Mouse (Mus musculus) heart, embryonic 10.5 days (tissue): Measurements from ENCODE around the gene Slc16a13. TPM values are rescaled to one million over a fixed set of nuclear protein-coding genes. Genes with fewer than 3 reads are reported as not detected.

Experiments used
- DNase-seq: peaks from one replicate; pipeline ENCODE4 v3.0.0-alpha.2; 2017; ENCODE audit warnings: low spot score
- H3K27ac ChIP-seq: fragments of 300-500 bp; sonication (generic); 2 replicates; pipeline ENCODE4 v1.5.1; 2016; ENCODE audit warnings: mild to moderate bottlenecking
- H3K27me3 ChIP-seq: fragments of 300-500 bp; sonication (generic); 2 replicates; pipeline ENCODE4 v1.6.1; 2016; ENCODE audit warnings: mild to moderate bottlenecking; ENCODE audit not compliant: poor library complexity, insufficient read depth, severe bottlenecking
- H3K36me3 ChIP-seq: fragments of 300-500 bp; sonication (generic); 2 replicates; pipeline ENCODE4 v1.6.1; 2016; ENCODE audit warnings: mild to moderate bottlenecking, moderate library complexity
- H3K4me1 ChIP-seq: fragments of 300-500 bp; sonication (generic); 2 replicates; pipeline ENCODE4 v1.6.1; 2016; ENCODE audit warnings: mild to moderate bottlenecking
- H3K4me3 ChIP-seq: fragments of 300-500 bp; sonication (generic); 2 replicates; pipeline ENCODE4 v1.5.1; 2016; ENCODE audit warnings: mild to moderate bottlenecking, moderate library complexity
- H3K9me3 ChIP-seq: fragments of 300-500 bp; sonication (generic); 2 replicates; pipeline ENCODE4 v1.6.1; 2016; ENCODE audit warnings: mild to moderate bottlenecking, moderate library complexity
- WGBS: fragments of 180-500 bp; shearing (Covaris S2); methylation state at CpG from one replicate; pipeline ENCODE4 v1.1.7; 2016; 5-methylcytosine and 5-hydroxymethylcytosine counted together
- polyA plus RNA-seq: library from polyadenylated mRNA; unstranded; fragments of >200 nt; fragmentation: Nextera tagmentation; extraction: Ambion mirVana; gene quantifications from 2 replicates; pipeline ENCODE4 v1.2.1, GENCODE M21; 2016

Gene Slc16a13
- polyA plus RNA-seq, 1 experiment from 2014 or later = 10.0 TPM

GRCm38 (mm10) chr11:70193354-70194285 lies 27.2 kb downstream of the Slc16a13 start:
- H3K27me3 ChIP-seq = no peaks in the 10 kb centered on the region
- no peaks in the 10 kb centered on the region for H3K9me3 ChIP-seq
- no peak overlapping the region for H3K27ac ChIP-seq
- no peaks in the 10 kb centered on the region for H3K4me1 ChIP-seq
- no peaks in the 10 kb centered on the region for H3K36me3 ChIP-seq
- 53% methylated on average over 11 of the region's 11 CpGs for WGBS
- no peak for DNase-seq
- H3K4me3 ChIP-seq = no peak overlapping the region

GRCm38 (mm10) chr11:70192157-70192556 lies 28.7 kb downstream of the Slc16a13 start:
- WGBS = 78% methylated on average over 4 of the region's 4 CpGs
- no peaks in the 10 kb centered on the region for H3K27me3 ChIP-seq

DNA sequence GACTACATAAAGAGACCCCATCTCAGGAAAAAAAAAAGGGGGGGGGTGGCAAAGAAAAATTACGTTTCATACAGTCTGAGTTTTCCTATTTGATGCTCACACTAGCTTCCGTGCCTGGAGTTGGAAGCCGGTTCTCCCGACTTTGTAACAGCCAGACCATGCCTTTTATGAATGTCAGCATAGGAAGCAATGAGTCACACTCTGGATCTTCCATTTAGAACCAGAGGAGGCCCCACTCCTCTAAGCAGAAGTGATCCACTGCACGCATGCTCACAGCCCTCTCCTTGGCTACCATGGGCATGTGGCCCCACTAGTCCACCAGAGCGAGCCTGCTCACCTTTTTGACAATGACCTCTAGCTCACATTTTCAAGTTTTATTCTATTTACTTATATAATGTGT lies 29.7 kb downstream of the Slc16a13 start:
- Histone ChIP-seq H3K36me3 (no peaks in the 10 kb centered on the region), H3K4me3 (no peak overlapping the region)
- DNase-seq = no peak

More at GRCm38 (mm10) chr11:70192157-70192556, 28.7 kb downstream of the Slc16a13 start:
- no peaks in the 10 kb centered on the region for H3K9me3 ChIP-seq
- no peak for DNase-seq
- H3K4me1 ChIP-seq = no peaks in the 10 kb centered on the region
- H3K36me3 ChIP-seq = no peaks in the 10 kb centered on the region
- no peak overlapping the region for H3K4me3 ChIP-seq
- H3K27ac ChIP-seq = no peak overlapping the region

DNA sequence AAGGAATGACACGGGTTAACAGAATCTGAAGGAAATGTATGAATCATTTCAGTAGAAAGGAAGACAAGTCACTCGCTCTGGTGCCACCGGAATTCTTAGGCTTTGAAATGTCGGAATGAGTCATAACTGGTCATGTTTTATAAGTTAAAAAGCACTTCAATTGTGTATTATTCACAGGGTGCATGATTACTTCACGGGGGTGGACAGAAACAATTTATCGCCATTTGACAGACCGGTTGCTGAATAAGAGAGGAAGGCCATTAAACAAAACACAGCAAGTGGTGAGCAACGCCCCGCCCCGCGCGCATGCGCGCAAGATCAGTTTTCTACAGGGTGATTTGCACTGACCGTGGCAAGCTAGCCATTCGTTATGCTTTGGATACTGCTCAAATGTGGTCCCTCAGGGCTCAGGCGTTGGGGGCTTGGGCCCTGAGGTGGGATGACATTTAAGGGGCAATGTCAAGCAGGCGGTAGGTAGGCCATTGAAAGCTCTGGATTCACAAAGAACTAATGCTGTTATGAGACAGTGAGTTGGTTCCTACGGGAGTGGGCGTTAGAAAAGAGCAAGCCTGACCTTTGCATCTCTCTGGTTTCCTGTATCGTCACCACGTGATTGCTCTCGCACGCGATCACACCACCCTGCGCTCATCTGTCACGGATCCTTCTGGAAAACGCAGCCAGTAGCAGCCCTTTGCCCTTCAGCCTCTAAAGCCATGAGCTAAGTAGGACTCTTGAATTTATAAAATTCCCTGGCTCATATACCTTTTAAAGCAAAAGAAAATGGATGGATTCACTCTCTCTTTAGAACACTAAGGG lies 31.3 kb downstream of the Slc16a13 start:
- Histone ChIP-seq H3K27me3 (no peaks in the 10 kb centered on the region), H3K4me3 (no peak overlapping the region), H3K27ac (no peak overlapping the region), H3K4me1 (no peaks in the 10 kb centered on the region), H3K9me3 (no peaks in the 10 kb centered on the region), H3K36me3 (no peaks in the 10 kb centered on the region)
- no peak for DNase-seq
- WGBS = 88% methylated on average over 28 of the region's 28 CpGs

More for the DNA sequence above, 29.7 kb downstream of the Slc16a13 start:
- Histone ChIP-seq H3K27me3 (no peaks in the 10 kb centered on the region), H3K9me3 (no peaks in the 10 kb centered on the region), H3K4me1 (no peaks in the 10 kb centered on the region), H3K27ac (no peak overlapping the region)
- 81% methylated on average over 6 of the region's 6 CpGs for WGBS

DNA sequence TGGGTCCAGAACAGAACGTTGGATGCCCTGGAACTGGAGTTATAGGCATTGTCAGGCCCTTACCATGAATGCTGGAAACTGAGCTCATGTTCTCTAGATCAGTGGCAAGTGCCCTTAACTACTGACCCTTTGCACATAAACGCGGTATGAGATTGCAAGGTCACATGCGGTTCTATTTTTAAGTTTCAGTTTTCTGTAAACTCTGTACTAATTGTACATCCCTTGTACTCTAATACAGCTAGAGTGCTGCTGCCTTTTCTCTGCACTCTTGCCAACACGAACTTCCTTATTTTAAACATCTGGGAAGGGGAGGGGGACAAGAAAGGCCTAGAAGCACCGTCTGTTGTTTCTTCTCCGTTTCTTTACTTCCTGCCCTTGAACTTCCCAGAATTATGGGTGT lies 35.7 kb downstream of the Slc16a13 start:
- no peaks in the 10 kb centered on the region for H3K4me1 ChIP-seq
- no peak for DNase-seq
- no peak overlapping the region for H3K27ac ChIP-seq
- no peak overlapping the region for H3K4me3 ChIP-seq
- no peaks in the 10 kb centered on the region for H3K9me3 ChIP-seq
- H3K27me3 ChIP-seq = no peaks in the 10 kb centered on the region
- no peaks in the 10 kb centered on the region for H3K36me3 ChIP-seq
- 76% methylated on average over 7 of the region's 7 CpGs for WGBS

DNA sequence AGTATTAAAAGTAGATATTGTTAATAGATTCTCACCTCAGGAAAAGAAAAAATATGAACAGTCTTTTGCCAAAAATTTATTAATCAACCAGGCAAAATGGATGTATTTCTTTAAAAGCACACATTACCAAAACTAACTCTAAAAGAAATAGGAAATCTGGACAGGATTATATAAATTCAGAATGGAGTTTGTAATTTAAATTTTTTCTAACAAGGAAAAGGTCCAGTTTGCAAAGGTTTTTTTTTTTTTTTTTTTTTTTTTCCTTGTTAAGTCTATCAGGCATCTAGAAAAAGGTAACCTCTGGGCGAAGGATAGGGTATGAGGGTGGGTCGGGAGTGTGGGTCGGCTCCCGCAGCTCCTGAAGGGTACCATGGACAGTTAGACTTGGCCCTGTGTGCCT lies 40.4 kb downstream of the Slc16a13 start:
- Histone ChIP-seq H3K36me3 (no peaks in the 10 kb centered on the region), H3K9me3 (no peaks in the 10 kb centered on the region), H3K27me3 (no peaks in the 10 kb centered on the region; the same call in 1 of the 2 replicates), H3K4me1 (no peaks in the 10 kb centered on the region), H3K27ac (no peak overlapping the region), H3K4me3 (no peak overlapping the region)
- WGBS = 86% methylated on average over 4 of the region's 4 CpGs
- DNase-seq = no peak

GRCm38 (mm10) chr11:70179401-70179800 lies 41.5 kb downstream of the Slc16a13 start:
- H3K27me3 ChIP-seq = no peaks in the 10 kb centered on the region; the same call in 1 of the 2 replicates
- DNase-seq = no peak
- H3K9me3 ChIP-seq = no peaks in the 10 kb centered on the region
- H3K4me3 ChIP-seq = no peak overlapping the region
- H3K27ac ChIP-seq = no peak overlapping the region
- no peaks in the 10 kb centered on the region for H3K36me3 ChIP-seq
- WGBS = 41% methylated on average over 14 of the region's 14 CpGs
- H3K4me1 ChIP-seq = no peaks in the 10 kb centered on the region

- no peaks in the 10 kb centered on the region; the same call in 1 of the 2 replicates for H3K27me3 ChIP-seq
- no peaks in the 10 kb centered on the region for H3K36me3 ChIP-seq
- H3K27ac ChIP-seq = no peak overlapping the region
- no peak for DNase-seq
- no peak overlapping the region for H3K4me3 ChIP-seq
- WGBS = 73% methylated on average over 11 of the region's 11 CpGs
- H3K4me1 ChIP-seq = no peaks in the 10 kb centered on the region
- no peaks in the 10 kb centered on the region for H3K9me3 ChIP-seq
Measured at GRCm38 (mm10) chr11:70178756-70179155, 42.1 kb downstream of the Slc16a13 start.

GRCm38 (mm10) chr11:70178311-70178710 lies 42.6 kb downstream of the Slc16a13 start:
- no peak overlapping the region for H3K27ac ChIP-seq
- no peak overlapping the region for H3K4me3 ChIP-seq
- H3K36me3 ChIP-seq = no peaks in the 10 kb centered on the region
- no peaks in the 10 kb centered on the region for H3K4me1 ChIP-seq
- DNase-seq = no peak
- H3K9me3 ChIP-seq = no peaks in the 10 kb centered on the region
- no peaks in the 10 kb centered on the region; the same call in 1 of the 2 replicates for H3K27me3 ChIP-seq
- 80% methylated on average over 11 of the region's 11 CpGs for WGBS

- Histone ChIP-seq H3K9me3 (no peaks in the 10 kb centered on the region), H3K36me3 (no peaks in the 10 kb centered on the region), H3K27me3 (no peaks in the 10 kb centered on the region; the same call in 1 of the 2 replicates), H3K27ac (no peak overlapping the region), H3K4me1 (no peaks in the 10 kb centered on the region), H3K4me3 (no peak overlapping the region)
- WGBS = 67% methylated on average over 8 of the region's 8 CpGs
- no peak for DNase-seq
Measured at GRCm38 (mm10) chr11:70177647-70178046, 43.2 kb downstream of the Slc16a13 start.

GRCm38 (mm10) chr11:70174491-70174890 lies 46.4 kb downstream of the Slc16a13 start:
- no peak for DNase-seq
- Histone ChIP-seq H3K27ac (no peak overlapping the region), H3K4me3 (no peak overlapping the region), H3K36me3 (no peaks in the 10 kb centered on the region), H3K9me3 (no peaks in the 10 kb centered on the region), H3K4me1 (no peaks in the 10 kb centered on the region), H3K27me3 (no peaks in the 10 kb centered on the region; the same call in 1 of the 2 replicates)
- WGBS = 78% methylated on average over 4 of the region's 4 CpGs

DNA sequence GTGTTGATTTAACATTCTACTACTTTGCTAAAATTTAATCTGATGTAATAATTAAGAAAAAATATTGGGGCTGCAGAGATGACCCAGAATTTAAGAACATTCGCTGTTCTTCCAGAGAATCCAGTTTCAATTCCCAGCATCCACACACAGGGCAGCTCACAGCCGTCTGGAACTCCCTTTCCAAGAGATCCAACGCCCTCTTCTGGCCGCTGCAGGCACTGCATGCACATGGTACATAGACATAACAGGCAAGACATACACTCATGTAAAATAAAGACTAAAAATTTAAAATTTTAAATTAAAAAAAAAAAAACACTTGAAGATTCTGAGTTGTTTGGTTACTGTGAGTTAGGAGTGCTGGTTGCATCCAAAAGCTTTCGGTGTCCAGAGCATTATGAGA lies 48.6 kb downstream of the Slc16a13 start:
- H3K27ac ChIP-seq = no peak overlapping the region
- no peak overlapping the region for H3K4me3 ChIP-seq
- H3K36me3 ChIP-seq = no peaks in the 10 kb centered on the region
- H3K4me1 ChIP-seq = no peaks in the 10 kb centered on the region
- 50% methylated on average over 5 of the region's 5 CpGs for WGBS
- no peaks in the 10 kb centered on the region for H3K27me3 ChIP-seq
- H3K9me3 ChIP-seq = no peaks in the 10 kb centered on the region
- no peak for DNase-seq

DNA sequence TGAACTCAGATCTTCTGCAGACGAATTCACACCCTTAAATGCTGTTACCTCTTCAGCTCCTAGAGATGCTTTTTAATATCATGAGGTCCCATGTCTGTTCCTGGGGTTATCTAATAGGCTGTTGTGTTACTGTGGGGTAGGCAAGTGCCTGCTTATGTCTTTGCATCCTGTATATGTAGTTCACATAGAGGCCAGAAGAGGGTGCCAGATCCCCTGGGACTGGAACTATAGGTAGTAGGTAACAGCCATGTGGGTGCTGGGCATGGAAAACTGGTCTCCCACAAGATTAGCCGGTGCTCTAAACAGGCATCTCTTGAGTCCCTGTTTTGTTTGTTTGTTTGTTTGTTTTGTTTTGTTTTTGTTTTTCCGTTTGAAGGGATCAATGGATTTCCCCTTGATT lies 49.0 kb downstream of the Slc16a13 start:
- WGBS = 49% methylated on average over 3 of the region's 3 CpGs
- Histone ChIP-seq H3K4me3 (no peak overlapping the region), H3K27me3 (no peaks in the 10 kb centered on the region), H3K9me3 (no peaks in the 10 kb centered on the region), H3K27ac (no peak overlapping the region), H3K36me3 (no peaks in the 10 kb centered on the region), H3K4me1 (no peaks in the 10 kb centered on the region)
- DNase-seq = no peak
